Mouse (Mus musculus): ENCODE results near the gene Avil. TPM values are rescaled to one million over a fixed set of nuclear protein-coding genes. Genes with fewer than 3 reads are reported as not detected.
"Not testable (repeated sequence)": the region's sequence is repeated elsewhere in the genome, so short reads cannot be mapped to it uniquely, and the experiment has no call there.

Avil gene
- polyA plus RNA-seq, 1 experiment from 2014 or later, result 3.3 TPM

DNA sequence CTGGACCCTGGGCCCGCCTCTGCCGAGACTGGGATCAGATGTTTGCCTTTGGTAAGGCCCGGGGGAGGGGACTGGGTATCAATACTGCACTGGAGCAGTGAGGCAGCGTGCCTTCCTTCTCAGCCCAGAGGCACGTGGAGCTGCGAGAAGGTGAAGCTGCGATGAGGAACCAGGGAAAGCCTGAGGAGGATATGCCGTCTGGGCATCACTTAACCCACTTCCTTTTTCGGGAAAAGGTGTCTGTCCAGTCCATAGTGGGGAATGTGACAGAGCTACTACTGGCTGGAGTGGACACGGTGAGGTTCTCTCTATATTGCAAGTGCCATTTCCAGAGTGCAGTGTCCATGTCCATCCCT is 49.6 kb downstream of the Avil start:
- no peak overlapping the region for H3K4me3 ChIP-seq
- H3K27ac ChIP-seq, result no peak overlapping the region
- peaks cover 53% of the 10 kb centered on the region for H3K27me3 ChIP-seq
- no peak overlapping the region for H3K9ac ChIP-seq
- 18% methylated on average over 10 of the region's 10 CpGs for WGBS
- no peaks in the 10 kb centered on the region for H3K9me3 ChIP-seq
- H3K36me3 ChIP-seq, result peaks cover under 1% of the 10 kb centered on the region; the same call in 1 of the 2 replicates
- ATAC-seq (ENCODE audit: insufficient number of reproducible peaks, insufficient read depth, low FRiP score, low TSS enrichment), result no peak
- H3K4me2 ChIP-seq (replicated peaks), result no peak overlapping the region
- H3K4me1 ChIP-seq, result peaks cover 3% of the 10 kb centered on the region; the same call in 1 of the 2 replicates

DNA sequence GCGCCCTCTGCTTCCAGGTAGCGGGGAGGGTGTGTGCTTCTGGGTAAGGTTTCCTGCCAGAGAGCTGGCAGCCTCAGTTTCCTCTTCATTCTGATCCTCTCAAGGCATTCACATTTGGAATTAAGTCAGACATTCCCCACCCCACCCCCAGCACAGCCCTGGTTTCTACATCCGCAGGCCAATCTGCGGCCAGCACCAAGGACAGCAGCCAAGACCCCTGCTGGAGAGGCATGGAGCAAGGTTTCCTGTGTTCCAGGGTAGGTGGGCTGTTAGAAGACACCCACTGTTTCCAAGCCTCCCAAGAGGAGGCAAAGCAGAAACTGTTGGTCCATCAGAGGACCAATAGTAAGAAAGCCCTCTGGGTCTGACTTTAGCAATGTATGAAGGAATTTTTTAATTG is 54.1 kb downstream of the Avil start:
- Histone ChIP-seq H3K4me3 (no peak overlapping the region), H3K4me2 (replicated peaks) (no peak overlapping the region), H3K9me3 (no peaks in the 10 kb centered on the region), H3K27ac (no peak overlapping the region), H3K4me1 (peaks cover 12% of the 10 kb centered on the region), H3K27me3 (peaks cover 42% of the 10 kb centered on the region), H3K9ac (no peak overlapping the region), H3K36me3 (peaks cover 16% of the 10 kb centered on the region)
- WGBS, result 59% methylated on average over 4 of the region's 4 CpGs
- ATAC-seq (ENCODE audit: insufficient number of reproducible peaks, insufficient read depth, low FRiP score, low TSS enrichment), result no peak

DNA sequence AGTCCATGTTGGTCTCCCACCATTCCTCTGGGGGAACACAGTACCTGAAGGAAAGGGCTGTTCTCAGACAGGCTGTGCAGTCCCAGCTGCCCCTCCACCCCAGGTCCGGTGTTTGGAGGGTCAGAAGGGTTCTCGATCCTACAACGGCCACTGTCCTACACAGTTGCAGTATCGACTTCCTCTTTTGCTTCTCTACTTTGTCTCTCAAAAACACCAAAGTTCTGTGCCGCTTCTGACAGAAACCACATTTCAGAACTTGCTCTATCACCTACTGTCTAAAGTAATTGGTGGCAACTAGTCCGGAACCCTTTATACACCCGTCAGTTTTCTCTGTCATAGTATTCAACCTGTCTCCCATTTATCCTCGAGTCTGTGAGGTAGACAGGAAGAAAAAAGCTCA is 54.9 kb downstream of the Avil start:
- Histone ChIP-seq H3K9ac (no peak overlapping the region), H3K36me3 (peaks cover 16% of the 10 kb centered on the region), H3K27me3 (peaks cover 41% of the 10 kb centered on the region), H3K4me1 (peaks cover 12% of the 10 kb centered on the region), H3K27ac (no peak overlapping the region), H3K4me2 (replicated peaks) (no peak overlapping the region), H3K4me3 (no peak overlapping the region), H3K9me3 (no peaks in the 10 kb centered on the region)
- WGBS, result 83% methylated on average over 8 of the region's 8 CpGs
- no peak for ATAC-seq (ENCODE audit: insufficient number of reproducible peaks, insufficient read depth, low FRiP score, low TSS enrichment)

DNA sequence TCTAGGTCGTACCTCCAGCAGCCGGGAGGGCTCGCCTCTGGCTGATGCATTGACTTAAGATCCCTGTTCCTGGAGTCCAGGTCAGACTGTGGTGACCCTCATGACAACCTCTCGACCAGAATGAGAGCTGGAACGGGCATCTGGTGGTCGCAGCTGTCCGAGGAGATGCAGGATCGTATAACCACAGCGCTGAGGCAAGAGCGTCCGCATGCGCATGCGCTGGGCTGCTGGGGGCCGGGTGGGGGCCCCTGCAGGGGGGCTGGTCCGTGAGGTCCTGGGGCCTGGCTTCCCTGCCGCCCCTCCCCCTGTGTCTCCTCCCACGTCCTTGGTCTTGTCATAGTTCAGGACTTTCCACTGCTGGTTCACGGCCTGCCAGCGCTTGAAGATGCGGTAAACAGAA is 56.0 kb downstream of the Avil start:
- peaks cover 35% of the 10 kb centered on the region for H3K27me3 ChIP-seq
- H3K36me3 ChIP-seq, result peaks cover 16% of the 10 kb centered on the region
- no peak for ATAC-seq (ENCODE audit: insufficient number of reproducible peaks, insufficient read depth, low FRiP score, low TSS enrichment)
- H3K4me2 ChIP-seq (replicated peaks), result no peak overlapping the region
- H3K9ac ChIP-seq, result no peak overlapping the region
- WGBS, result 84% methylated on average over 20 of the region's 20 CpGs
- H3K4me3 ChIP-seq, result no peak overlapping the region
- peaks cover 12% of the 10 kb centered on the region for H3K4me1 ChIP-seq
- no peak overlapping the region for H3K27ac ChIP-seq
- H3K9me3 ChIP-seq, result no peaks in the 10 kb centered on the region

DNA sequence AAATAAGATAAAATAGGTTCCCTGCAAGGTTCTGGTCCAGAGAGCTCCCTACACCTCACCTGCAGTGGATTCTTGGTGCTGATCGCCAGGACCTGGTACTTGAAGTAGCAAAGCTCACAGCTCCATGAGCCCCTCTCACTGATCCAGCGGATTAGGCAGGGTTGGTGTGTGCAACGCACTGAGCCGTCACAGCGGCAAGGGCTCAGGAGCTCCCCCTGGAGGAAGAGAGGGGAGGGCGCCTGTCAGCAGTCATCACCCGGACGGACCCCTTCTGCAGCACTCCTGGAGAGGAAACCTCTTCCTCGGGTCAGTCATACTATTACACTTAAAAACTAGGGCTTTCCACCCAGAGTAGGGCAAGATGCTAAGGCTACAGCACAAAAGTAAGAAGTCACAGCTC is 57.7 kb downstream of the Avil start:
- Histone ChIP-seq H3K9ac (no peak overlapping the region), H3K4me2 (replicated peaks) (peak overlapping the region; percentile 97), H3K27me3 (peaks cover 28% of the 10 kb centered on the region), H3K36me3 (peaks cover 16% of the 10 kb centered on the region), H3K9me3 (no peaks in the 10 kb centered on the region), H3K27ac (no peak overlapping the region), H3K4me3 (peak overlapping the region; percentile 88; the same call in 1 of the 2 replicates), H3K4me1 (peaks cover 12% of the 10 kb centered on the region)
- under 1% methylated on average over 9 of the region's 9 CpGs for WGBS
- ATAC-seq (ENCODE audit: insufficient number of reproducible peaks, insufficient read depth, low FRiP score, low TSS enrichment), result no peak

DNA sequence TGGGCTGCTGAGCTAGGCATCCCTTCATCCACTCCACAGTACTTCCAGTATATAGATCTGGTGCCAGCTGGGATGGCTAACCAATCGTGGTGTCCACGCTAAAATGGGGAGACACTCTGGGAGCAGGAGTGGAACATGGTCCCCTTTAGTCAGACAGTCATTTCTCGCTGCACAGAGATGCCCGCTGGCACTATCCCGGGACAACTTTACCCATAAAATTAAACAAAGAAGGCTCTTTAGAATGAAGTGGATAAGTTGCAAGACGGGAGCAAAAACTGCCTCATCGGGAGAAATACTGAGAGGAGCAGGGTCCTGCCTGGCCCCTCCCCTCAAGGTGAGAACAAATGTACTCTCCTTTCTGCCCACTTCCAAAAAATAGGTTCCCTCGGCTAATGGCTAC is 58.2 kb downstream of the Avil start:
- peak overlapping the region; percentile 79; the same call in 1 of the 2 replicates for H3K9ac ChIP-seq
- peak overlapping the region; percentile 97 for H3K4me2 ChIP-seq (replicated peaks)
- peaks cover 16% of the 10 kb centered on the region for H3K36me3 ChIP-seq
- no peak overlapping the region for H3K27ac ChIP-seq
- H3K4me1 ChIP-seq, result peaks cover 12% of the 10 kb centered on the region
- WGBS, result 12% methylated on average over 8 of the region's 8 CpGs
- no peaks in the 10 kb centered on the region for H3K9me3 ChIP-seq
- peaks cover 28% of the 10 kb centered on the region for H3K27me3 ChIP-seq
- ATAC-seq (ENCODE audit: insufficient number of reproducible peaks, insufficient read depth, low FRiP score, low TSS enrichment), result no peak
- peak overlapping the region; percentile 88 for H3K4me3 ChIP-seq

DNA sequence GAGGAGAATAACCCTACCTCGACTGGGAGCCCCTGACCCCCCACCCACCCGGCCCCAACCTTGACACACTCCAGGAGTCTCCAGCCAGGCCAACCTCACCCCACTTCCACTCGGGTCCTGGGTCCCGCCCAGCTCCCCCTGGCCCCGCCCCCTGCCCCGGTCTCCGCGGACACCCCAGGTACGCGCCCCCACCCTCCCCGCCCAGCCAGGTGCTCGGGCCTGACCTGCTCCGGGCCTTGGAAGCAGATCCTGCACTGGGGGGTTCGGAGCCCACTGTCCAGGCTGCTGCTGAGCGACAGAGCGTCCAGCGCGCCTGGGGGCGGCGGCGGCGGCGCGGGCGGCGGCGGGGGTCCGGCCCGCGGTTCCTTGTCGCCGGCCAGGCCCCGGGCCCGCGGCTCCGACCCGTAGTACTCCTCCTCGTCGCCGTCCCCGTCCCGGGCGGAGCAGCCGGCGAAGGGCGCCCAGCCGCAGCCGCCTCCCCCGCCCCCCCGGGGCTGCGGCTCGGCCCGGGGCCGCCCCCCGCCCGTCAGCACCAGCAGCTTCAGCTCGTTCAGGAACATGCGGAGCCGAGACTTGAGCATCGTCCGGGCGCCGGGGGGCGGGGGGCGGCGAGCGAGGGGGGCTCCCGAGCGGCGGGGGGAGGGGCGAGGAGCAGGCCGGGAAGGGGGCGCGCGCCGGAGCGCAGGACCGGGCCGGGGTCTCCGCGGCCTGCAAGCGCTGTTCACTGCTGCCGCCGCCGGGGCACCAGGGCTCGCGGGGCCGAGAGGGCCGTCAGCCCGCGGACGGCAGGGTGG is 58.9 kb downstream of the Avil start:
- under 1% methylated on average over 56 of the region's 92 CpGs for WGBS
- ATAC-seq (ENCODE audit: insufficient number of reproducible peaks, insufficient read depth, low FRiP score, low TSS enrichment), result no peak

DNA sequence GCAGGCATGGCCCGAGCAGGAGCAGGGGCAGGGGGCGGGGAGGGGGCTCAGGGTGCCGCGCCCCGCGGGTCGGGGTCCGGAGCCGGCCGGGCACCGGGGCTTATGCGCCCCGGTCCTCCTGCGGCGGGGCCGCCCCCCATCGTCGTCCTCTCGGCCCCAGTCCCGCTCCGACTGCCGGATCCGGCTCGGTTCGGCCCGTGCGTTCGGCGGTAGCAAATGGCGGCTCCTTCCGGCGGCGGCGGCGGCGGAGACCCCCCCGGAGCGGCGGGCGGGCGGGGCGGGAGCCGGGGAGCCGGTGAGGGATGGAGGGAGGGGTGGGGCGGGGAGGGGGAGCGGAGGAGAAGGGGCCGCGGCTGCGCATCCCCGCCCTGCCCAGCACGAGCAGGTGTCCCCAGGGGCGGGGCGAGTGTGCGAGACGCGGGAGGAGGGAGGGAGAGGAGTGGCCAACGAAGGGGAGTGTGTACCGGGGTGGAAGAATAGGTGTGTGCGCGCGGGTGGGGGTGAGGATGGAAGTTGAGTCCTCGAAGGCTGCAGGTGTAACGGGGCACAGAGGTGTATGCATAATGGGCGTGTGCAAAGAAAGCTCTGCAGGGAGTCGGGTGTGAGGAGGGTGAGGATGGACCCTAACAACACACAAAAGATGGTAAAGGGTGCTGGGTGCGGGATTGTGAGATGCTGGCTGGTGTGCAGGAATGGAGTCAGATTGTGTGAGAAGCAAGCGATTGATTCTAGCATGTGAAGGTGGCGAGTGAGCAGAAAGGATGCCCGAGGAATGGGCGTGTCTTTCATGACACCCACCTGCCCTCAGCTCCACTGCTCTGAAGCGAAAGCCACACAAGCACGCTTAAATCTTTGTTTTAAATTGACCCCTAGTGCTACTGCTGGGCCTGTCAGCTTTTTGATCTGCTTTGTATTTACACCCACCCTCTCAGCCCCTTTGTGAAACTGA is 59.7 kb downstream of the Avil start, which contains the start of gene March9:
March9 (minus strand) TSS at position 217 of the 949 bp plus-strand sequence.
- peaks cover 20% of the 10 kb centered on the region for H3K4me1 ChIP-seq
- peak within 1 kb of the TSS; percentile 79 for H3K9ac ChIP-seq
- no peak for ATAC-seq (ENCODE audit: insufficient number of reproducible peaks, insufficient read depth, low FRiP score, low TSS enrichment)
- peaks cover 28% of the 10 kb centered on the region for H3K27me3 ChIP-seq
- no peaks in the 10 kb centered on the region for H3K9me3 ChIP-seq
- H3K4me2 ChIP-seq (replicated peaks), result peak within 1 kb of the TSS; percentile 97
- peak within 1 kb of the TSS; percentile 88 for H3K4me3 ChIP-seq
- H3K27ac ChIP-seq, result peak within 1 kb of the TSS; percentile 73
- 1% methylated on average over 56 of the region's 72 CpGs for WGBS
- peaks cover 24% of the 10 kb centered on the region for H3K36me3 ChIP-seq

More for the DNA sequence above, 58.9 kb downstream of the Avil start:
- H3K9me3 ChIP-seq, result no peaks in the 10 kb centered on the region
- peak overlapping the region; percentile 97 for H3K4me2 ChIP-seq (replicated peaks)
- H3K4me3 ChIP-seq, result peak overlapping the region; percentile 88
- peaks cover 12% of the 10 kb centered on the region for H3K4me1 ChIP-seq
- peaks cover 28% of the 10 kb centered on the region for H3K27me3 ChIP-seq
- H3K9ac ChIP-seq, result peak overlapping the region; percentile 79
- peaks cover 16% of the 10 kb centered on the region for H3K36me3 ChIP-seq
- H3K27ac ChIP-seq, result peak overlapping the region; percentile 73

DNA sequence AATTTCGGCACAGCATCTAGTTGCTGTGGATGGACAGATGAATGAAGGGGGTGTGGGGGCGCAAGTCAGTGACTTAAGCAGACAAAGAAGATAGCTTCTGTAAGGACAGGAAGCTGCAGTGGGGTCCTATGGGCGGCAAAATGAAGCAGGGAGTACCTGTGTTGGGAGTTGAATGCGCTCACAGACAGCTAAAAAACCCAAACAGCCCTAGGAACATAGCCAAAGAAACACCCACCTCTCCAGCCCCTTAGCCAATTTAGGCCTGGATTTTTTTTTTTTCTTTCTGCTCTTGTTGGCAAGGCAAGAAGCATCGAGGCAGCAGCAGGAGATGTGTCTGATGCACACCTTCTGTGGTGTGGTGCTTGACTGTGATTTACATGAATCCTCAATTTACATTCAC is 60.6 kb downstream of the Avil start:
- peaks cover 27% of the 10 kb centered on the region for H3K36me3 ChIP-seq
- H3K4me2 ChIP-seq (replicated peaks), result no peak overlapping the region
- H3K27ac ChIP-seq, result 0 out of 2 replicates have a peak overlapping the region, but pooled peaks have one; percentile 1
- no peak for ATAC-seq (ENCODE audit: insufficient number of reproducible peaks, insufficient read depth, low FRiP score, low TSS enrichment)
- H3K9ac ChIP-seq, result no peak overlapping the region; the same call in 1 of the 2 replicates
- 0 out of 2 replicates have a peak overlapping the region, but pooled peaks have one; percentile 88 for H3K4me3 ChIP-seq
- peaks cover 28% of the 10 kb centered on the region for H3K27me3 ChIP-seq
- H3K4me1 ChIP-seq, result peaks cover 21% of the 10 kb centered on the region
- no peaks in the 10 kb centered on the region for H3K9me3 ChIP-seq
- 30% methylated on average over 5 of the region's 5 CpGs for WGBS

DNA sequence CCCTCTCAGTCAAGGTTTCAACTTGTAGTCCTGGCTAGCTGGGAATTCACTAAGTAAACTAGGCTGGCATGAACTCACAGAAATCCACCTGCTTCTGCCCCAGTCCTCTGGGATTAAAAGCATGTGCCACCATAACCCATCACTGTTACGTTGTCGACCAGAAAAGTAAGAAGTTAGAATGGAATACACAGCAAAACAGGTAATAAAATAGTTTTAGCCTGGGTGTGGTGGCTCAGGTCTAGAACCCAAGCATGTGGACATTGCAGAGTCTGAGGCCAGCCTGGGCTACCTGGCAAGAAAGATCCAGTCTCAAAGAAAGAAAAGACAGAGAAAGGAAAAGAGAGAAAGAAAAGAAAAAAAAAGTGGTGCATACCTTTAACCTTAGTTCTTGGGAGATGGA is 61.0 kb downstream of the Avil start:
- peaks cover 21% of the 10 kb centered on the region for H3K4me1 ChIP-seq

DNA sequence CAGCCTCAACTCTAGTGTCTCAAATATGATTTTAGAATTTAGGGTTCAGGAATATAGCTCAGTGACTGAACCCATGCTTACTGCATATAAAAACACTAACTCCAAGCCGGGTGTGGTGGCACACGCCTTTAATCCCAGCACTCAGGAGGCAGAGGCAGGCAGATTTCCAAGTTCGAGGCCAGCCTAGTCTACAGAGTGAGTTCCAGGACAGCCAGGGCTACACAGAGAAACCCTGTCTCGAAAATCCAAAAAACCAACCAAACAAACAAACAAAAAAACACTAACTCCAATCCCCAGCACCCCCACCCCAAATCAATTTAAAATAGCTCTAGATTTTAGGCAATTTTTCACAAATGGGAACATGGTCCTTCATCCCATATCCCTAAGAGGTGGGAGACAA is 61.6 kb downstream of the Avil start:
- H3K9ac ChIP-seq; H3K27ac ChIP-seq; H3K4me3 ChIP-seq; H3K9me3 ChIP-seq; H3K4me2 ChIP-seq (replicated peaks); ATAC-seq (ENCODE audit: insufficient number of reproducible peaks, insufficient read depth, low FRiP score, low TSS enrichment): not testable (repeated sequence)
- Histone ChIP-seq H3K27me3 (peaks cover 26% of the 10 kb centered on the region), H3K4me1 (peaks cover 21% of the 10 kb centered on the region), H3K36me3 (peaks cover 29% of the 10 kb centered on the region)
- 85% methylated on average over 4 of the region's 4 CpGs for WGBS

More for the DNA sequence above, 61.0 kb downstream of the Avil start:
- Histone ChIP-seq H3K36me3 (peaks cover 27% of the 10 kb centered on the region), H3K9me3 (no peaks in the 10 kb centered on the region), H3K9ac (no peak overlapping the region), H3K27me3 (peaks cover 28% of the 10 kb centered on the region), H3K27ac (no peak overlapping the region), H3K4me2 (replicated peaks) (no peak overlapping the region), H3K4me3 (no peak overlapping the region)
- ATAC-seq (ENCODE audit: insufficient number of reproducible peaks, insufficient read depth, low FRiP score, low TSS enrichment), result no peak
- 74% methylated on average over 2 of the region's 2 CpGs for WGBS

All from embryonic facial prominence, embryonic 12.5 days (tissue).